Mouse (Mus musculus) brain, embryonic 18.5 days (tissue): Measurements from ENCODE around the gene Mettl1.

Experiments
- DNase-seq: peaks from one replicate; pipeline ENCODE4 v3.0.0-alpha.2; 2012; ENCODE audit warnings: low read depth, low spot score

Gene Mettl1

DNA sequence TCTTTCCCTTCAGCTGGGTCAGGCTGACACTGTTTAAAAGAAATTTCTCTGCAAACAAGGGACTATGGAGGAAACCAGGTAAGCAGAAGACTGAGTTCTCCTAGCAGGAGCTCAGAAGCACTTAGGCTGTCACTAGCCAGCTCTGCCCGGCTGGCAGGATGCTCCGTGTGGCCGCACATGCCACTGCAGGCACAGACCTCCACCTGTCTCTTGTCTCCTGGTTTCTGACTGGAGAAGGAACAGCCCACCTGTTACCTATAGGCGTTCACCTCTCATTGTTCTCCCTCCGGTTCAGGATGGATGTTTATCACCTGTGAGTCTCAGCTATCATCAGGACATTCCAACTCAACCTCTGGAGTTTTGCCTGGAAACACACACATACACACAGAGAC, 42.7 kb downstream of the Mettl1 start:
- no peak for DNase-seq

DNA sequence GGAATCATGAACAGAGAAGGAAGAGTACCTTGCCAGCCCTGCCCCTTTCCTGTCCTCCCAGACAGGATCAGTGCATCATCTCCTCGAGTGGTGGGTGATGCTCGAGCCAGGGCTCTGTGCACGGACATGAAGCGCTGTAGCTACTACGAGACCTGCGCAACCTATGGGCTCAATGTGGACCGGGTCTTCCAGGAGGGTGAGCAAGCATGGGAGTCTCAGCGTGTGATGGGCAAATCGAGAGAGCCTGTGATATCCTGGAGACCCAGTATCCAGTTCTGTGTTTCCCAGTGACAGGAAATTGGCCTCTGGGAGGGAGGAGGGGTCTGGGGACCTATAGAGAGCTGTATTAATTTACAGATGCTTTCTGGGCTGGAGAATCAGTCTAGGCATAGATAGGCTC, 43.8 kb downstream of the Mettl1 start:
- DNase-seq, result no peak

DNA sequence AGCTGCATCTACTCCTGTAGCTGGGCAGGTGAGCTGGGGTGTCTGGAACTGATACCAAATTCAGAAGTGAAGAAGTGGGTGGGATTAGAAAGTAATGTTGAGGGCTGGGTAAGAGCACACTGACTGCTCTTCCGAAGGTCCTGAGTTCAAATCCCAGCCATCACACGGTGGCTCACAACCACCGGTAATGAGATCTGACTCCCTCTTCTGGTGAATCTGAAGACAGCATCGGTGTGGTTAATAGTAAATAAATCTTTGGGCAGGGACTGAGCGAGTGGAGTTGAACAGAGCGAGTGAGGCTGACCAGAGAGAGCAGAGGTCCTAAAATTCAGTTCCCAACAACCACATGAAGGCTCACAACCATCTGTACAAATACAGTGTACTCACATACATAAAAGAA, 44.4 kb downstream of the Mettl1 start:
- DNase-seq, result no peak

DNA sequence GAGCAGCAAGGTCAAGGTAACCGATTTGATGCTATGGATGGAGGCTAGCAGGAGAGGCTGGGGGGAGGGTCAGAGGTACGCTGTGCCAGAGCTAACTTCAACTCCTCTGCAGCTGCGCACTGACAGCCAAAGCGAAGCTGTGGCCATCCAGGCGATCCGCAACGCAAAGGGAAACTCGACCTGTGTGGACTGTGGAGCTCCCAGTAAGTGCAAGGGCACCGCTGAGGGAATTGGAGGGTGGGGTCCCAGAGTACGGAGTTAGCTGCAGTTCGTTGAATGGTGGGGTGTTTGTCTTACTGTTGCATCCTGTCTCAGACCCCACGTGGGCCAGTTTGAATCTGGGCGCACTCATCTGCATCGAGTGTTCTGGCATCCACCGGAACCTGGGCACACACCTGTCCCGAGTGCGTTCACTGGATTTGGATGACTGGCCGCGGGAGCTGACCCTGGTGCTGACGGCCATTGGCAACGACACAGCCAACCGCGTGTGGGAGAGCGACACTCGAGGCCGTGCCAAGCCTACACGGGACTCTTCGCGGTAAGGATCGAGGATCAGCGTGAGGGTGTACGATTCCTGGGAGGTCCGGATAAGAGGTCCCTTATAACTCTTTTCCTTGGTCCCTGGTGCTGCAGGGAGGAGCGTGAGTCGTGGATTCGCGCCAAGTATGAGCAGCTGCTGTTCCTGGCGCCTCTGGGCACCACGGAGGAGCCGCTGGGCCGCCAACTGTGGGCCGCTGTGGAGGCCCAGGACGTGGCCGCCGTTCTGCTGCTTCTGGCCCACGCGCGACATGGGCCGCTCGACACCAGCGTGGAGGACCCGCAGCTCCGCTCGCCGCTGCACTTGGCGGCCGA, 49.6 kb downstream of the Mettl1 start:
- no peak for DNase-seq

DNA sequence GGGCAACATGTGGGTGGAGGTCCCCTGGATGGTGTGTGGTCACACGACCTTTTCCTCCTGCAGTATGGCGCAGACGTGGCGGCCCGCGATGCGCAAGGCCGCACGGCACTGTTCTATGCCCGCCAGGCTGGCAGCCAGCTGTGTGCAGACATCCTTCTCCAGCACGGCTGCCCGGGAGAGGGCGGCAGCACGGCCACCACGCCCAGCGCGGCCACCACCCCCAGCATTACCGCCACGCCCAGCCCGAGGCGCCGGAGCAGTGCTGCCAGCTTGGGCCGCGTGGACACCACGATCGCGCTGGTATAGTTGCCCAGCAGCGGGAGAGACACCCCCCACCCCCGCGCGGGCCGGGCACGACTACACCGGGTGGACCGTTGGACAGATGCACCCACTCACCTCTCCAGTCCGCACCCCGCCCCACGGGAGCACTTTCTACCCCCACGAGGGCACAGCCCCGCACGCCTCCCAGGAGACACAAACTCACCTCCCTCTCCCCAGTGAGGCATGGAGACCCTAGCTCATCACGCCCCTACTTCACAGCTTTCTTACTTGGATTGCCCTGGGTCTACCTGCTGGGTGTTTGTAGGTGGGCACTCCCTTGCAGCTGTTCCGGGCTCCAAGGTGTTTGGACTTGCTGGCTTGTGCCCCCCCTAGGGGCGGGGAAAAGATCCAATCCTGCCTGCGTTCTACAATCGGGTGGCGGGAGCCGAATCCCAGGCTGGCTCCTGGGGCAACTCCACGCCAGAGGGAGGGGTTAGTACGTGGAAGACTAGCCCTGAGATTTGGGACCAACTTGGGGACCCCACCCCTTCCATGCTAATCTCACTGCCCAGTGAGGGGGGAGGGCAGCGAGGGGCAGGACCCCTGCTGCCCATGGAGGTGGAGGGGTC, 50.5 kb downstream of the Mettl1 start:
- no peak for DNase-seq

DNA sequence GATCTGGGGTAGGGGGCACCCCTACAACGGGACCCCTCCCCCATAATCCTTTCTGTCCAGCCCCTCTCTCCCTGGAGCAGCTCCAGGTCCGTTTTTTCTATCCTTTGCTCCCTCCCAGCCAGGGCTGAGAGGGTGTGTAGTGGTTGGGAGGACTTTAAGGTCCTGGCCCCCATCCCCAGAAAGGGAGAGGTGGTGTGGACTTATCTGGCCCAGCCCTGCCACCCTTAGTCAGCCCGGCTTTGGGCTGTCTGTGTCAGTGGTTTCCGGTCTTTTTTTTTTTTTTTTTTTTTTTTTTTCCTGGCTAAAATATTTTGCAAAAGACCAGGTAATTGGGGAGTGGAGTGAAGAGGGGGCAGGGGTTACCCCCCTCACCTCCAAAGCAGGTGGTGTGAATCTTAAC, 51.5 kb downstream of the Mettl1 start:
- DNase-seq, result no peak

DNA sequence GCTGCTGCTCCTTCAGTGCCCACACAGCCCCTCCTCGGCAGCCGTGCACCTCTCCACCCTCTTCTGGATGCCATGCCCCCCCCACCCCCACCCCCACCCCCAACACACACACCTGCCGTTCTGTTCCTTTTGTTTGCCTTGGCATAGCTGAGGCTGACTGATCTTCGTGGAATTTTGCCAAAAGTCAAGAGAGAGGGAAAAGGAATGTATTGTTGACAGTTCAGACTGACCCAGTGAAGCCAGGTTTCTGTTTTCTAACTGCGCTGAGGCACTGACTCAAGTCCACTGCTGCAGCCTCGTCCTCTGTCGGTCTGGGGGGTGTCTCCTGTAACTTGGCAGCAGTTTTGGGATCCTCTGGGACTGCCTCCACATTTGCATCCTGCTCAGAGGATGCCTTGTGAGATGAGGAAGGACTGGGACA, 53.2 kb downstream of the Mettl1 start:
- no peak for DNase-seq
